Mouse (Mus musculus) myocyte (in vitro differentiated cells): Measurements from ENCODE around the gene Trpd52l3.

Source experiments
- MAX ChIP-seq: IDR thresholded peaks from one replicate; pipeline ENCODE4 v1.6.1; 2011; ENCODE audit warnings: low read depth, mild to moderate bottlenecking, control low read depth
- MYOD1 ChIP-seq, 3 experiments: IDR thresholded peaks; one replicate each; pipeline ENCODE4 v1.6.1; 2011; ENCODE audit warnings: control low read depth in 2 of 3, low read depth in 2 of 3, mild to moderate bottlenecking in 2 of 3, moderate library complexity in 1 of 3; ENCODE audit not compliant: insufficient read length in 2 of 3, control insufficient read depth in 1 of 3
- MYOG ChIP-seq, 3 experiments: IDR thresholded peaks; one replicate each; pipeline ENCODE4 v1.6.1; 2011; ENCODE audit warnings: control low read depth in 2 of 3, low read depth in 2 of 3, mild to moderate bottlenecking in 2 of 3; ENCODE audit not compliant: insufficient read length in 2 of 3, control insufficient read depth in 1 of 3, insufficient read depth in 1 of 3
- POLR2A ChIP-seq: IDR thresholded peaks from one replicate; pipeline ENCODE4 v1.6.1; 2011; ENCODE audit warnings: low read depth, mild to moderate bottlenecking, control low read depth, moderate library complexity; ENCODE audit not compliant: insufficient read length
- POLR2AphosphoS2 ChIP-seq: IDR thresholded peaks from one replicate; pipeline ENCODE4 v1.6.1; 2011; ENCODE audit warnings: low read depth, control low read depth; ENCODE audit not compliant: insufficient read length
- REST ChIP-seq: IDR thresholded peaks from one replicate; pipeline ENCODE4 v1.6.1; 2011; ENCODE audit warnings: mild to moderate bottlenecking, control low read depth, moderate library complexity; ENCODE audit not compliant: insufficient read depth, insufficient read length
- TCF12 ChIP-seq: IDR thresholded peaks from one replicate; pipeline ENCODE4 v1.6.1; 2011; ENCODE audit warnings: mild to moderate bottlenecking, control low read depth; ENCODE audit not compliant: poor library complexity, insufficient read depth, severe bottlenecking
- TCF3 ChIP-seq: IDR thresholded peaks from one replicate; pipeline ENCODE4 v1.6.1; 2011; ENCODE audit warnings: low read depth, control low read depth; ENCODE audit not compliant: insufficient read length
- USF1 ChIP-seq: IDR thresholded peaks from one replicate; pipeline ENCODE4 v1.6.1; 2011; ENCODE audit warnings: low read depth, mild to moderate bottlenecking, control low read depth, moderate library complexity

GRCm38 (mm10) chr19:30050584-30050983 is 47.0 kb downstream of the Trpd52l3 start:
- TF ChIP-seq TCF12 (no peak), POLR2AphosphoS2 (no peak), POLR2A (no peak), MYOG (IDR thresholded peaks at IDR 0.05; ENCODE audit: control insufficient read depth in 1 of 3, insufficient read depth in 1 of 3, insufficient read length in 2 of 3, low read depth in 2 of 3) (no peak), TCF3 (no peak), MYOD1 (IDR thresholded peaks at IDR 0.05; ENCODE audit: control insufficient read depth in 1 of 3, insufficient read length in 2 of 3, low read depth in 2 of 3) (no peak), REST (no peak), USF1 (no peak), MAX (no peak)
